Mouse (Mus musculus): ENCODE measurements around the gene Sh3bgr. TPM values are rescaled to one million over a fixed set of nuclear protein-coding genes. Genes with fewer than 3 reads are reported as not detected.

Gene Sh3bgr
- not detected for total RNA-seq (2023)

GRCm38 (mm10) chr16:96199913-96200701 is at the start of gene Sh3bgr:
Sh3bgr (plus strand) TSS chr16:96200450.

GRCm38 (mm10) chr16:96191531-96192506 is 8.4 kb upstream of the Sh3bgr start, which contains the start of gene Lca5l:
Lca5l (minus strand) TSS chr16:96192271.

GRCm38 (mm10) chr16:96235366-96235970 is 35.2 kb downstream of the Sh3bgr start, which contains the start of gene B3galt5:
B3galt5 (plus strand) TSS chr16:96235801.

Other genes starting within 250 kb of the Sh3bgr start
- 17.7 TPM for gene Psmg1, start 209.5 kb upstream of the Sh3bgr start, total RNA-seq (2023)
- 190 TPM for gene Brwd1, start 117.9 kb upstream of the Sh3bgr start, total RNA-seq (2023)
- gene Hmgn1, start 72.7 kb upstream of the Sh3bgr start, total RNA-seq (2023), result 128 TPM
- gene Wrb, start 55.0 kb upstream of the Sh3bgr start, total RNA-seq (2023), result 7.3 TPM
- gene Lca5l, start 8.2 kb upstream of the Sh3bgr start, total RNA-seq (2023), result not detected
- 1.2 TPM for gene B3galt5, start 35.4 kb downstream of the Sh3bgr start, total RNA-seq (2023)
- not detected for gene Itgb2l, start 243.2 kb downstream of the Sh3bgr start, total RNA-seq (2023)